Mouse (Mus musculus) CH12.LX (cell line): ENCODE measurements around the gene Slc6a18. TPM values are rescaled to one million over a fixed set of nuclear protein-coding genes. Genes with fewer than 3 reads are reported as not detected.

Experiments used
- DNase-seq: peaks from one replicate; pipeline ENCODE4 v3.0.0-alpha.2; 2013; ENCODE audit errors: extremely low read depth
- H3K27ac ChIP-seq: 2 replicates; pipeline ENCODE4 v1.5.1; 2012; ENCODE audit warnings: low read depth, mild to moderate bottlenecking, control low read depth, moderate library complexity; ENCODE audit not compliant: insufficient read depth
- H3K27me3 ChIP-seq: replicated peaks from 2 replicates; pipeline ENCODE3; 2012; ENCODE audit warnings: inconsistent platforms
- H3K36me3 ChIP-seq, 2 experiments: replicated peaks in 1 of 2; 2 replicates each; pipeline versions ENCODE3 to v1.6.1; 2012; ENCODE audit warnings: inconsistent platforms in 1 of 2, low read length in 1 of 2, mild to moderate bottlenecking in 1 of 2, mixed read lengths in 1 of 2, moderate library complexity in 1 of 2; ENCODE audit not compliant: control insufficient read depth in 1 of 2, insufficient read depth in 1 of 2
- H3K4me1 ChIP-seq, 2 experiments: 2 replicates each; pipeline ENCODE4 v1.6.1; 2012; ENCODE audit warnings: inconsistent platforms in 1 of 2, moderate library complexity in 1 of 2; ENCODE audit not compliant: insufficient read depth in 2 of 2, control insufficient read depth in 1 of 2
- H3K4me2 ChIP-seq: 2 replicates; pipeline ENCODE4 v1.6.1; 2012; ENCODE audit warnings: low read depth, mild to moderate bottlenecking, control low read depth; ENCODE audit not compliant: poor library complexity, insufficient read depth, severe bottlenecking
- H3K4me3 ChIP-seq, 3 experiments: fragments of 150-350 bp in 1 of 3; sonication (generic) in 1 of 3; replicated peaks in 1 of 3; 2 replicates each; pipeline versions ENCODE3 to v1.5.1; 2011 to 2012; ENCODE audit warnings: low read depth in 2 of 3, low read length in 2 of 3, mild to moderate bottlenecking in 2 of 3, moderate library complexity in 2 of 3, control low read depth in 1 of 3, improper control_type of control experiment in 1 of 3, inconsistent platforms in 1 of 3, mixed read lengths in 1 of 3; ENCODE audit not compliant: poor library complexity in 1 of 3
- H3K79me2 ChIP-seq: replicated peaks from 2 replicates; pipeline ENCODE4 v1.6.1; 2012; ENCODE audit warnings: mild to moderate bottlenecking, moderate library complexity; ENCODE audit not compliant: control insufficient read depth, poor library complexity, insufficient read depth, severe bottlenecking; ENCODE audit errors: extremely low read depth
- H3K9ac ChIP-seq: 2 replicates; pipeline ENCODE4 v1.6.1; 2012; ENCODE audit warnings: low read depth, mild to moderate bottlenecking, control low read depth, moderate library complexity; ENCODE audit not compliant: insufficient read depth
- H3K9me3 ChIP-seq: replicated peaks from 2 replicates; pipeline ENCODE3; 2012; ENCODE audit warnings: low read length, inconsistent platforms, mixed read lengths
- BHLHE40 ChIP-seq: IDR thresholded peaks from 2 replicates; pipeline ENCODE4 v1.6.1; 2011; ENCODE audit warnings: mild to moderate bottlenecking, low read depth, low read length, improper control_type of control experiment
- CHD2 ChIP-seq: IDR thresholded peaks from 2 replicates; pipeline ENCODE4 v1.6.1; 2011; ENCODE audit warnings: low read length, improper control_type of control experiment
- CTCF ChIP-seq, 2 experiments: IDR thresholded peaks in 1 of 2; conservative IDR thresholded peaks in 1 of 2; 2 replicates each; pipeline ENCODE4 v1.5.1; 2011 to 2012; ENCODE audit warnings: low read depth in 2 of 2, low read length in 2 of 2, improper control_type of control experiment in 1 of 2, inconsistent platforms in 1 of 2, mild to moderate bottlenecking in 1 of 2, moderate library complexity in 1 of 2
- E2F4 ChIP-seq: IDR thresholded peaks from 2 replicates; pipeline ENCODE4 v1.6.1; 2011; ENCODE audit warnings: low read depth, low read length, improper control_type of control experiment; ENCODE audit not compliant: insufficient replicate concordance
- ELF1 ChIP-seq: IDR thresholded peaks from 2 replicates; pipeline ENCODE4 v1.6.1; 2014; ENCODE audit warnings: low read depth, mild to moderate bottlenecking, inconsistent platforms, low read length, improper control_type of control experiment
- EP300 ChIP-seq: IDR thresholded peaks from 2 replicates; pipeline ENCODE4 v1.6.1; 2011; ENCODE audit warnings: low read length, improper control_type of control experiment
- ETS1 ChIP-seq: conservative IDR thresholded peaks from 2 replicates; pipeline ENCODE4 v1.6.1; 2012; ENCODE audit warnings: low read depth, mild to moderate bottlenecking, inconsistent platforms, low read length, improper control_type of control experiment, moderate library complexity
- GABPA ChIP-seq: IDR thresholded peaks from 2 replicates; pipeline ENCODE4 v1.6.1; 2012; ENCODE audit warnings: low read depth, low read length, improper control_type of control experiment, inconsistent platforms; ENCODE audit not compliant: insufficient replicate concordance
- HCFC1 ChIP-seq: IDR thresholded peaks from 2 replicates; pipeline ENCODE4 v1.6.1; 2012; ENCODE audit warnings: low read depth, mild to moderate bottlenecking, inconsistent platforms, low read length, improper control_type of control experiment
- IRF4 ChIP-seq: IDR thresholded peaks from 2 replicates; pipeline ENCODE4 v1.6.1; 2014; ENCODE audit warnings: low read depth, mild to moderate bottlenecking, inconsistent platforms, low read length, improper control_type of control experiment
- JUN ChIP-seq: IDR thresholded peaks from 2 replicates; pipeline ENCODE4 v1.6.1; 2011; ENCODE audit warnings: low read depth, mild to moderate bottlenecking, low read length, improper control_type of control experiment, moderate library complexity; ENCODE audit not compliant: insufficient read depth
- JUND ChIP-seq: conservative IDR thresholded peaks from 2 replicates; pipeline ENCODE4 v1.6.1; 2011; ENCODE audit warnings: low read depth, low read length, improper control_type of control experiment
- MAFK ChIP-seq: IDR thresholded peaks from 2 replicates; pipeline ENCODE4 v1.6.1; 2011; ENCODE audit warnings: low read length, improper control_type of control experiment; ENCODE audit not compliant: insufficient replicate concordance
- MAX ChIP-seq: IDR thresholded peaks from 2 replicates; pipeline ENCODE4 v1.6.1; 2011; ENCODE audit warnings: low read length, improper control_type of control experiment
- MAZ ChIP-seq: IDR thresholded peaks from 2 replicates; pipeline ENCODE4 v1.6.1; 2012; ENCODE audit warnings: low read depth, mild to moderate bottlenecking, inconsistent platforms, low read length, improper control_type of control experiment, moderate library complexity
- MEF2A ChIP-seq: IDR thresholded peaks from 2 replicates; pipeline ENCODE4 v1.6.1; 2014; ENCODE audit warnings: low read depth, mild to moderate bottlenecking, inconsistent platforms, low read length, improper control_type of control experiment, borderline replicate concordance
- MYC ChIP-seq: IDR thresholded peaks from 2 replicates; pipeline ENCODE4 v1.6.1; 2011; ENCODE audit warnings: low read depth, mild to moderate bottlenecking, improper control_type of control experiment, low read length
- NELFE ChIP-seq: IDR thresholded peaks from 2 replicates; pipeline ENCODE4 v1.6.1; 2011; ENCODE audit warnings: low read depth, low read length, improper control_type of control experiment
- NRF1 ChIP-seq: IDR thresholded peaks from 2 replicates; pipeline ENCODE4 v1.6.1; 2014; ENCODE audit warnings: low read depth, mild to moderate bottlenecking, inconsistent platforms, low read length, improper control_type of control experiment, moderate library complexity
- PAX5 ChIP-seq: IDR thresholded peaks from 2 replicates; pipeline ENCODE4 v1.6.1; 2012; ENCODE audit warnings: low read length, inconsistent platforms, mixed read lengths
- POLR2A ChIP-seq: IDR thresholded peaks from 2 replicates; pipeline ENCODE4 v1.6.1; 2011; ENCODE audit warnings: low read depth, mild to moderate bottlenecking, improper control_type of control experiment, low read length
- RAD21 ChIP-seq: IDR thresholded peaks from 2 replicates; pipeline ENCODE4 v1.6.1; 2011; ENCODE audit warnings: low read depth, mild to moderate bottlenecking, low read length, improper control_type of control experiment, moderate library complexity
- RCOR1 ChIP-seq: conservative IDR thresholded peaks from 2 replicates; pipeline ENCODE4 v1.6.1; 2012; ENCODE audit warnings: low read depth, mild to moderate bottlenecking, inconsistent platforms, low read length, improper control_type of control experiment
- SIN3A ChIP-seq: IDR thresholded peaks from 2 replicates; pipeline ENCODE4 v1.6.1; 2012; ENCODE audit warnings: low read length, improper control_type of control experiment, inconsistent platforms
- SMC3 ChIP-seq: IDR thresholded peaks from 2 replicates; pipeline ENCODE4 v1.6.1; 2011; ENCODE audit warnings: low read depth, low read length, improper control_type of control experiment
- TBP ChIP-seq: conservative IDR thresholded peaks from 2 replicates; pipeline ENCODE4 v1.6.1; 2011; ENCODE audit warnings: low read depth, low read length, improper control_type of control experiment
- TCF12 ChIP-seq: IDR thresholded peaks from 2 replicates; pipeline ENCODE4 v1.6.1; 2014; ENCODE audit warnings: low read depth, mild to moderate bottlenecking, inconsistent platforms, low read length, improper control_type of control experiment
- USF1 ChIP-seq: IDR thresholded peaks from 2 replicates; pipeline ENCODE4 v1.6.1; 2014; ENCODE audit warnings: low read depth, mild to moderate bottlenecking, inconsistent platforms, low read length, improper control_type of control experiment
- ZC3H11A ChIP-seq: IDR thresholded peaks from 2 replicates; pipeline ENCODE4 v1.6.1; 2012; ENCODE audit warnings: low read depth, mild to moderate bottlenecking, inconsistent platforms, low read length, improper control_type of control experiment
- ZNF384 ChIP-seq: IDR thresholded peaks from 2 replicates; pipeline ENCODE4 v1.6.1; 2012; ENCODE audit warnings: low read depth, low read length, improper control_type of control experiment, inconsistent platforms
- dilution Hi-C: fragments of 300-500 bp; cut with MboI; formaldehyde crosslinking; loops from 2 replicates; pipeline ENCODE4 v1.14.3; 2020; ENCODE audit warnings: low sequenced_read_pairs; ENCODE audit not compliant: extremely low pct_unique_long_range_greater_than_20kb, extremely low pct_ligation_motif_present
- in situ Hi-C: fragments of 300-500 bp; cut with MboI; formaldehyde crosslinking; loops from 3 replicates; pipeline ENCODE4 v1.14.3; 2019; ENCODE audit warnings: low sequenced_read_pairs, low pct_ligation_motif_present, low pct_unique_long_range_greater_than_20kb, mixed read lengths
- polyA plus RNA-seq: library from polyadenylated mRNA; unstranded; fragments of >175 nt; gene quantifications from 2 replicates; pipeline ENCODE4 v1.2.1, GENCODE M21; 2012; ENCODE audit warnings: low read depth; ENCODE audit not compliant: insufficient read length
- total RNA-seq, 2 experiments: library from RNA; depleted of rRNA; stranded (reverse); fragments of 300-350 nt in 1 of 2; fragments of >200 nt in 1 of 2; gene quantifications; 2 replicates each; pipeline ENCODE4 v1.2.3; 2012 to 2014

The Slc6a18 gene
- total and polyA plus RNA-seq, 3 experiments: not detected

GRCm38 (mm10) chr13:73693333-73693732, 15.5 kb upstream of the Slc6a18 start:
- no peaks in the 10 kb centered on the region for H3K9me3 ChIP-seq
- no peak overlapping the region for H3K4me2 ChIP-seq
- no peak overlapping the region for H3K27ac ChIP-seq
- DNase-seq: no peak
- no peak overlapping the region for H3K9ac ChIP-seq
- dilution Hi-C loops: no loop called here
- TF ChIP-seq MYC (no peak), SMC3 (no peak), PAX5 (no peak), TBP (no peak), POLR2A (no peak), CHD2 (no peak), IRF4 (no peak), MEF2A (no peak), NELFE (no peak), MAX (no peak), NRF1 (no peak), USF1 (no peak), TCF12 (no peak), RCOR1 (no peak), JUN (no peak)
- no peak overlapping the region for H3K4me3 ChIP-seq
- peaks cover 25% of the 10 kb centered on the region for H3K27me3 ChIP-seq
- in situ Hi-C loops: loop anchor here (5.0 kb wide), 1 partner anchor 46 kb away; no protein-coding TSS in a partner anchor
- no peaks in the 10 kb centered on the region for H3K79me2 ChIP-seq
- no peaks in the 10 kb centered on the region for H3K36me3 ChIP-seq
- H3K4me1 ChIP-seq: peaks cover 2 to 14% of the 10 kb centered on the region in 2 experiments

GRCm38 (mm10) chr13:73692249-73692868, 14.5 kb upstream of the Slc6a18 start:
- Histone ChIP-seq H3K79me2 (no peaks in the 10 kb centered on the region), H3K36me3 (no peaks in the 10 kb centered on the region), H3K4me2 (peak overlapping the region; percentile 51), H3K27ac (no peak overlapping the region), H3K9ac (no peak overlapping the region), H3K4me1 (peaks cover 2 to 15% of the 10 kb centered on the region in 2 experiments), H3K27me3 (peaks cover 22% of the 10 kb centered on the region), H3K4me3 (no peak overlapping the region), H3K9me3 (no peaks in the 10 kb centered on the region)
- in situ Hi-C loops (loop anchor here (5.0 kb wide), 1 partner anchor 45 kb away; no protein-coding TSS in a partner anchor), dilution Hi-C loops (no loop called here)
- 0 out of 2 replicates have a peak, but pooled peaks have one; percentile 14 for TF ChIP-seq TCF12
- no peak for TF ChIP-seq MAFK
- TF ChIP-seq HCFC1: peak; percentile 20; the same call in 1 of the 2 replicates
- TF ChIP-seq USF1: no peak
- TF ChIP-seq CHD2: no peak
- no peak for TF ChIP-seq BHLHE40
- TF ChIP-seq NELFE: peak; percentile 31; the same call in 1 of the 2 replicates
- no peak for TF ChIP-seq JUN
- 0 out of 2 replicates have a peak, but pooled peaks have one; percentile 51 for TF ChIP-seq ELF1
- TF ChIP-seq GABPA: no peak
- no peak for TF ChIP-seq ZC3H11A
- no peak for TF ChIP-seq SIN3A
- no peak for TF ChIP-seq JUND
- no peak for TF ChIP-seq NRF1
- peak; percentile 83 for TF ChIP-seq SMC3
- no peak for TF ChIP-seq EP300
- peak; percentile 56 to 96 for TF ChIP-seq CTCF (conservative IDR thresholded peaks at IDR 0.05 in 1 of 2, IDR thresholded peaks at IDR 0.05 in 1 of 2; ENCODE audit: low read depth in 2 of 2, low read length in 2 of 2)
- no peak for TF ChIP-seq E2F4
- TF ChIP-seq MAZ: no peak
- TF ChIP-seq ETS1: no peak
- peak; percentile 63 for TF ChIP-seq RAD21
- no peak for TF ChIP-seq ZNF384
- no peak for TF ChIP-seq TBP
- peak; percentile 32; the same call in 1 of the 2 replicates for TF ChIP-seq MEF2A
- TF ChIP-seq MAX: no peak
- no peak for TF ChIP-seq PAX5
- peak; percentile 70 for DNase-seq
